Mouse (Mus musculus) kidney, embryonic 14.5 days (tissue): ENCODE measurements at regions not wholly inside any gene's neighbourhood (a gene's known extent, or its start where the extent isn't known, plus 50 kb on each side); places are given as distances from the start of the nearest gene placed in this dataset.

Source experiments
- ATAC-seq: fragments of 200-750 bp; cut with Nextera tagmentation; 2 replicates; pipeline ENCODE4 v1.8.0; 2017; ENCODE audit warnings: moderate number of reproducible peaks, mild to moderate bottlenecking, moderate TSS enrichment, moderate library complexity; ENCODE audit not compliant: low FRiP score, low TSS enrichment
- H3K27ac ChIP-seq: fragments of 300-500 bp; sonication (generic); 2 replicates; pipeline ENCODE4 v1.5.1; 2014; ENCODE audit warnings: low read depth, mild to moderate bottlenecking, low read length, moderate library complexity, mixed read lengths
- H3K27me3 ChIP-seq: fragments of 300-500 bp; sonication (generic); 2 replicates; pipeline ENCODE4 v1.6.1; 2014; ENCODE audit warnings: mild to moderate bottlenecking, low read length; ENCODE audit not compliant: control insufficient read depth, insufficient read depth
- H3K36me3 ChIP-seq: fragments of 300-500 bp; sonication (generic); 2 replicates; pipeline ENCODE4 v1.6.1; 2014; ENCODE audit warnings: low read length, mixed read lengths; ENCODE audit not compliant: control insufficient read depth, insufficient read depth
- H3K4me1 ChIP-seq: fragments of 300-500 bp; sonication (generic); 2 replicates; pipeline ENCODE4 v1.6.1; 2014; ENCODE audit warnings: low read length, mixed read lengths; ENCODE audit not compliant: control insufficient read depth, insufficient read depth
- H3K4me2 ChIP-seq: fragments of 300-500 bp; sonication (generic); replicated peaks from 2 replicates; pipeline ENCODE4 v1.6.1; 2014; ENCODE audit warnings: low read depth, mild to moderate bottlenecking, low read length
- H3K4me3 ChIP-seq: fragments of 300-500 bp; sonication (generic); 2 replicates; pipeline ENCODE4 v1.5.1; 2014; ENCODE audit warnings: mild to moderate bottlenecking, low read length
- H3K9ac ChIP-seq: fragments of 300-500 bp; sonication (generic); 2 replicates; pipeline ENCODE4 v1.6.1; 2014; ENCODE audit warnings: low read depth, mild to moderate bottlenecking, low read length, moderate library complexity
- H3K9me3 ChIP-seq: fragments of 300-500 bp; sonication (generic); 2 replicates; pipeline ENCODE4 v1.6.1; 2016; ENCODE audit warnings: low read length; ENCODE audit not compliant: control insufficient read depth
- WGBS: fragments of 180-500 bp; shearing (Covaris S2); extraction: QIAGEN DNeasy Blood & Tissue Kit; methylation state at CpG from one replicate; pipeline ENCODE4 v1.1.7; 2014; 5-methylcytosine and 5-hydroxymethylcytosine counted together

DNA sequence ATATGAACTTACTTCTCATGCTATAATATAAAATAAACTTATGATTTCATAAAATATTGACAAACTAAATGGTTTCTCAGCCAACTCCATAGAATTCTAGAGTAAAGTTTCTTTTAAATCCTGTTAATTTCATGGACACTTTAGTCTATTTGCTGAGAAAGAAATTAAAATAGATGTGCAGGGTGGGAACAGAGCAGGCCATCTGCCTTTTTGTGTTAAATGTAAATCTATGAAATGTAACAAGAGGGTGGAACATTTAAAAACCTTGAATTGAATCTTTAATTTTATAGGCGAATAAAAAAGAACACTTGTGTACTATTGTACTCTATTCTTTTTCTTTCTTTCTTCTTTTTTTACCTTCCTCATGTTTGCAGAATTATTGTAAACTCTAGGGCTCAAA, 1050.7 kb downstream of the Tbl1xr1 start:
- Histone ChIP-seq H3K27me3 (no peaks in the 10 kb centered on the region), H3K9ac (no peak overlapping the region), H3K4me3 (no peak overlapping the region), H3K4me1 (no peaks in the 10 kb centered on the region), H3K9me3 (no peaks in the 10 kb centered on the region), H3K36me3 (no peaks in the 10 kb centered on the region), H3K27ac (no peak overlapping the region), H3K4me2 (no peak overlapping the region)
- ATAC-seq, result no peak
- WGBS, result 91% methylated on average over 1 of the region's 1 CpGs

DNA sequence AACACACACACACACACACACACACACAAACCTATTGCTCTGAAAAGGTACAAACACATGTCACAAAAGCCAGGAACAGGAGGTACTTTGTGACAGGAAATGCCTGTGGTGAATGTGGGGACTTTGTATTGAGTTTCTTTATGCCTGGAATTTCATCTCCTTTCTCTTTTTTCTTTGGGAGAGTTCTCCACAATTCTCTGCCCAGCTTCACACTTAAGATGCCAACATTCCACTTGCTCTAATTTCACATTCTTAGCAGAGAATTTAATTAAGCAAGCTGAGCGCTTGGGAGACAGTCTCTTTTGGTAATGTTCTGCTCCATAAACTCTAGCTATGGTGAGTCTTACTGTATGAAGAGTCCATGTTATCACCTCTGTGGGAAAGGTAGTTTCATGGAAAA, 1059.1 kb downstream of the Tbl1xr1 start:
- Histone ChIP-seq H3K4me2 (no peak overlapping the region), H3K9ac (no peak overlapping the region), H3K36me3 (no peaks in the 10 kb centered on the region), H3K9me3 (no peaks in the 10 kb centered on the region), H3K27ac (no peak overlapping the region), H3K4me1 (no peaks in the 10 kb centered on the region), H3K4me3 (no peak overlapping the region), H3K27me3 (no peaks in the 10 kb centered on the region)
- WGBS, result 39% methylated on average over 1 of the region's 1 CpGs
- peak; percentile 43; the same call in 1 of the 2 replicates for ATAC-seq

DNA sequence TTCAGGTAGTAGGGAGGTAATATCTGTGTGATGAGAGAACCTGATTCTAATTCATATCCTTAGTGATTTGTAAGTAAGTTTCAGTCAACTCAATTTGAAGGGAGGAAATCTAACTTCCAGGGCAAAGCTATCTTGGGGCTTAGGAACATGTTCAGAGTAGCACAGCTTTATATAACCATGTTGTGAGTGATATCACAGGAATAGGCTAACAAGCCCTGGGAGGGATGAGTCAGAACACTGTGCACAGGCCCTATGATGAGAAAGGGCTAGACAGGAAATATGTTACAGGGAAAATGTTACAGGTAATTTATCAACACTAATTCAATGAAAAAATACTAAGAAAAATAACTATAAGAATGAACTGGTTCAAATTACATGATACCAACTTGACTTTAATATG, 1062.5 kb downstream of the Tbl1xr1 start:
- Histone ChIP-seq H3K4me3 (no peak overlapping the region), H3K27ac (no peak overlapping the region), H3K4me2 (no peak overlapping the region), H3K4me1 (no peaks in the 10 kb centered on the region), H3K9me3 (no peaks in the 10 kb centered on the region), H3K36me3 (no peaks in the 10 kb centered on the region), H3K27me3 (no peaks in the 10 kb centered on the region), H3K9ac (no peak overlapping the region)
- ATAC-seq, result no peak

DNA sequence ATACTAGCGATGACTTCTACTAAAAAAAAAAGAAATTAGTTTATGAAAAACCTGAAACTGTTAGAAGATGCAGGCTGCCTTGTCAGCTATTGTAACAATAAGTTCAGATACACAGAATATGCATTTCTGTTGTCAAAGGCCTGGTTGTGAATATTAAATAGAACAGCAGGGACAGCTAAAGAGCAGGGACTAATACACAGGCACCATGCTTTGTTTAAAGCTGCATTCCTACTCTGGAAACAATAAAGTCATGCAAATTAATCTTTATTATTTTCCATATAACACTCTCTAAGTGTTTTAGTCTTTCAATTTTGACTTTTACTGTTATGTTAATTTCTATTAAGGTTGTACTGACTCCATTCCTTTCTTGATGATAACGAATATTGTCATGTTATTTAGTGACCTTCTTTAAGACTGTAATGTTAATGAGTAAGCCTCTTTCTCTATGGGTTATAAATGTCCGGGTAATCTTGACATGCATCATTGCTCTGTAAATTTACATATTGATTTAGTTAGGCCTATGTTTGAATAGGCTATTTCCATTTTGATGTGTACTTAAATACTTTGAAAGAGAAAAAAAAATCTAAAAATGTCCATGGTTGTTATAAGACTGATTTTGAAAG, 1088.5 kb downstream of the Tbl1xr1 start:
- Histone ChIP-seq H3K4me1 (no peaks in the 10 kb centered on the region), H3K4me3 (no peak overlapping the region), H3K9ac (no peak overlapping the region), H3K9me3 (no peaks in the 10 kb centered on the region), H3K4me2 (no peak overlapping the region), H3K27ac (no peak overlapping the region), H3K27me3 (no peaks in the 10 kb centered on the region), H3K36me3 (no peaks in the 10 kb centered on the region)
- 67% methylated on average over 3 of the region's 3 CpGs for WGBS
- ATAC-seq, result no peak

DNA sequence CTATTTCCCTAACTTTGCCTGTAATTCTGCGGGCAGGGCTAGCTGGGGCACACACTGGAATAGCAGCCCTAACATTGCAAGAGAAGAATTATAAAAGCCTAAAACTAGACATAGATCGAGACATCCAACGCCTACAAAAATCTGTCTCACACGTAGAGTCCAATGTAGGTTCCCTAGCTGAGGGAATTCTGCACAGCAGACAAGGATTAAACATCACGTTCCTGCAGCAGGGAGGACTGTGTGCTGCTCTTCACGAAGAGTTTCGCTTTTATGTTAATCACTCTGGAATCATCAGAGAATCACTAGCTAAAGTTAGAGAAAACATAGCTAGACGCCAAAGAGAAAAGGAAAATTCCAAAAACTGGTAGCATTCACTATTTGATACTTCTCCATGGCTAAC, 1106.9 kb downstream of the Tbl1xr1 start:
- H3K4me2 ChIP-seq, result no peak overlapping the region
- no peak for ATAC-seq
- no peak overlapping the region for H3K9ac ChIP-seq
- no peak overlapping the region for H3K4me3 ChIP-seq
- no peaks in the 10 kb centered on the region for H3K27me3 ChIP-seq
- no peaks in the 10 kb centered on the region for H3K9me3 ChIP-seq
- H3K36me3 ChIP-seq, result no peaks in the 10 kb centered on the region
- H3K4me1 ChIP-seq, result no peaks in the 10 kb centered on the region
- WGBS, result 90% methylated on average over 8 of the region's 8 CpGs
- H3K27ac ChIP-seq, result no peak overlapping the region

DNA sequence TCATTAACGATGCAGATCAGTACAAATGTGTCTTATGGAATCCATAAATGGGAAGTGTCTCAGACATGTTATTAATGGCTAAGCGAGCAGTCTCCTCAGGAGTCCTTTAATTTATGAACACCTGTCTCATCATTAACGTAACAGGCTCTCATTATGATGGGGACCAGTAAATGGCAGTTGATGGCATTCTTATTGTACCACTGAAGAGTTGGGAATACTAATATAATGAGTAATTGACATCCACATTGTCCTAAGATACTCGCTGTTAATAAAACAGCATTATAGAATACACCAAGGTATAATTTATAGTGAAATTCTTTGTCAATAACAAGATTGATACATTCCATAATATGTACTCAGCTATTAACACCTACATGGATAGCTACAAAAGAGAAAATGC, 1112.0 kb downstream of the Tbl1xr1 start:
- H3K27me3 ChIP-seq, result no peaks in the 10 kb centered on the region
- H3K4me3 ChIP-seq, result no peak overlapping the region
- no peak overlapping the region for H3K4me2 ChIP-seq
- H3K4me1 ChIP-seq, result no peaks in the 10 kb centered on the region
- WGBS, result 87% methylated on average over 4 of the region's 4 CpGs
- H3K36me3 ChIP-seq, result no peaks in the 10 kb centered on the region
- H3K9me3 ChIP-seq, result no peaks in the 10 kb centered on the region
- no peak overlapping the region for H3K27ac ChIP-seq
- H3K9ac ChIP-seq, result no peak overlapping the region
- no peak for ATAC-seq

DNA sequence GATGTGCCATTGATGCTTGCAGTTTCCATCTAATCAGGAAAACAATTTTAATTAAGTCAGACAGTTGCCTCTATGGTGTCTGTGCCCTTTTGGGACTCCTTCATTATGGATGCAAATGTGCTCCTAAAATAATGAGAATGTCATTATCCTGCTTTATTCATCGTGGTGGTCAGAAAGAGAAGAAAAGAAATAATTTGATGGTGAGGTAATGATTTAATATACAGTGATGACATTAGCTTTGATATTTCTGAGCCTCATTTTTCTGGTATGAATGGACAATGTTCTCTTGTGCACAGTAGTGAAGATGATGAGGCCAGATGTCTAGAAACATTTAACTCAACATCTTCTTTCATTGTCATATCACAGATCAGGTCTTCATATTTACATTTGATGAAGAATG, 1123.6 kb downstream of the Tbl1xr1 start:
- no peaks in the 10 kb centered on the region for H3K9me3 ChIP-seq
- H3K4me2 ChIP-seq, result no peak overlapping the region
- ATAC-seq, result no peak
- H3K4me1 ChIP-seq, result no peaks in the 10 kb centered on the region
- no peaks in the 10 kb centered on the region for H3K27me3 ChIP-seq
- no peak overlapping the region for H3K4me3 ChIP-seq
- H3K27ac ChIP-seq, result no peak overlapping the region
- 79% methylated on average over 1 of the region's 1 CpGs for WGBS
- H3K9ac ChIP-seq, result no peak overlapping the region
- H3K36me3 ChIP-seq, result no peaks in the 10 kb centered on the region

DNA sequence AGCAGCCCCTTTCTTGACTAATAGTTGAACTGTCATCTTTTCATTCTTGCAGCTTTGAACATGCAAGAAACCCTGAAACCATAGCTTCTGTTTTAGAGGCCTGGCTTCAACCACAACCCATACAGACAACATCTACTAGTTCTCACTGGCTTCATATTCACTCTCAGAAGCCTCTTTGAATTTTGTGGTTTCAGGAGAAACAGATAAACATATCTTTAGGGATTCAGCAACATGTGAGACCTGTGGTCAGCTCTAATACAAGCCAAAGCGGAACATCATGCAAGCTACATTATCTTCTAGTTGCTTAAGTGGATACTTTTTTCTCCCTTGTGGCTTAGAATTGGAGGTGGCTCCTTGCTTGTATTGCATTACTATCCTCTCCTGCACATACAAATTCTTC, 1138.0 kb downstream of the Tbl1xr1 start:
- Histone ChIP-seq H3K4me2 (no peak overlapping the region), H3K4me3 (no peak overlapping the region), H3K9ac (no peak overlapping the region), H3K36me3 (no peaks in the 10 kb centered on the region), H3K4me1 (no peaks in the 10 kb centered on the region), H3K27me3 (no peaks in the 10 kb centered on the region), H3K9me3 (no peaks in the 10 kb centered on the region), H3K27ac (no peak overlapping the region)
- WGBS, result 94% methylated on average over 1 of the region's 1 CpGs
- ATAC-seq, result no peak

DNA sequence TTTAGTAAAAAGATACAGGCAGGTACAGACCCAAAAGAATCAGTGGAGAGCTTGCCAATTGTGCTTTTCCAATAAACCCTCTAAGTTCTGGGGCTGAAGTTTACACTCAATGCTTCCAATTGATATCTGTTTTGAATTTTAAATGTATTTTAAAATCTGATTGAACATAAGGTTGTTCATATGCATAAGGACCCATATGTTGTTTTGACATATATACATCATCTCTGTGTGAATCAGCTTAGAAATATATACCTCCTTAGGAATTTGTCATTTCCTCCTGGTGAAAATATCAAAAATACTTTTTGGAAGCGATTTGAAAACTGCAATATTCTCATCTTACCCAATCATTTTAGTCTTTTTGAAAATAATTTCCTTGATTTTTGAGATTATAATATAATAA, 1140.3 kb downstream of the Tbl1xr1 start:
- Histone ChIP-seq H3K4me1 (no peaks in the 10 kb centered on the region), H3K27ac (no peak overlapping the region), H3K4me2 (no peak overlapping the region), H3K36me3 (no peaks in the 10 kb centered on the region), H3K9ac (no peak overlapping the region), H3K9me3 (no peaks in the 10 kb centered on the region), H3K27me3 (no peaks in the 10 kb centered on the region), H3K4me3 (no peak overlapping the region)
- no peak for ATAC-seq
- WGBS, result 89% methylated on average over 1 of the region's 1 CpGs
